Comparison of ENCODE assay signal across 8 mouse cellular contexts in the genomic region with DNA sequence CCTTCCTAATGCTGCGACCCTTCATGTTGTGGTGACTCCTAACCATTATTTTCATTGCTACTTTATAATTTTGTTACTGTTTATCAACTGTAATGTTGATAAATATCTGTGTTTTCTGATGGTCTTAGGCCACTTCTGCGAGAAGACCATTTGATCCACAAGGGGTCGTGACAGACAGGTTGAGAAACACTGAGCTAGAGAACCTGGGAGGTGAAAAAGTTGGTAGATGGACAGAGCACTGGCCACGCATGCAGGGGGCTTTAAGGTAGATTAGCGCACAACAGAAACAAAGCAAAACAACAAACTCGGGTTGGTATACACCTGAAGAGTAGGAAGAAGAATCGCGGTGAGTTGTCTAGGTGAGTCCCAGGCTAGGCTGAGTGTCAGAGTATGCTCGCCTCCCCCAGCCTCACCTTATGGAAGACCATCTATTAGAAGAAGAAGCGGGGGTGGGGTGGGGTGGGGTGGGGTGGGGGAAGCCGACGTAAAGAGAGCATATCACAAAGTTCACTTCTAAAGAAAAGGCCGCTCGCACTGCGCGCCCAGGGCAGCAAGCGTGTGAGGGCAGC. TPM values are rescaled to one million over a fixed set of nuclear protein-coding genes. Genes with fewer than 3 reads are reported as not detected.
DNase-seq lines count a peak whose midpoint lies in the region; ATAC-seq lines count a peak whose summit lies in the region.

No protein-coding gene starts in this region.

- no peaks in the 10 kb centered on the region for H3K9me3 ChIP-seq in megakaryocyte, embryonic 14.5 days
- no peaks in the 10 kb centered on the region for H3K9me3 ChIP-seq in limb, embryonic 10.5 days (replicated peaks)

- WGBS in limb, embryonic 10.5 days, result 8% methylated on average over 17 of the region's 17 CpGs

- H3K36me3 ChIP-seq in megakaryocyte, embryonic 14.5 days (replicated peaks; ENCODE audit: low read length), result no peaks in the 10 kb centered on the region
- no peaks in the 10 kb centered on the region for H3K36me3 ChIP-seq in limb, embryonic 10.5 days

- peak overlapping the region; percentile 91 for H3K4me3 ChIP-seq in megakaryocyte, embryonic 14.5 days (replicated peaks)
- H3K4me3 ChIP-seq in limb, embryonic 10.5 days, result peak overlapping the region; percentile 92

- ATAC-seq in megakaryocyte, adult 5-6 weeks (ENCODE audit: poor library complexity, severe bottlenecking), result no peak

- H3K27ac ChIP-seq in limb, embryonic 10.5 days, result peak overlapping the region; percentile 95

- DNase-seq in cerebellum, adult 18-20 months, result peak; percentile 6 to 25
- DNase-seq in cerebellum, adult 8-10 months, result no peak
- DNase-seq in limb, embryonic 10.5 days (ENCODE audit: low spot score), result no peak
- DNase-seq in retina, embryonic 14.5 days (ENCODE audit: low spot score), result peak; percentile 51
- no peak for DNase-seq in T-cell, adult 2 months (ENCODE audit: low spot score)
- no peak for DNase-seq in frontal cortex, postnatal 25 days (ENCODE audit: low spot score in 2 of 2)

- peaks cover 78% of the 10 kb centered on the region for H3K27me3 ChIP-seq in megakaryocyte, embryonic 14.5 days (replicated peaks)
- H3K27me3 ChIP-seq in limb, embryonic 10.5 days (ENCODE audit: low read depth, poor library complexity, severe bottlenecking), result no peaks in the 10 kb centered on the region; the same call in 1 of the 2 replicates

- peaks cover 31% of the 10 kb centered on the region for H3K4me1 ChIP-seq in megakaryocyte, embryonic 14.5 days
- H3K4me1 ChIP-seq in limb, embryonic 10.5 days, result peaks cover 19% of the 10 kb centered on the region

RNA-seq across cellular contexts. Expression of a gene that starts 0.5 kb away (rescaled TPM):
- polyA plus RNA-seq in megakaryocyte, embryonic 14.5 days (2012; ENCODE audit: insufficient read depth, low replicate concordance), result not detected in 2 replicates
- 0.14 and 0.47 TPM in 2 replicates for total RNA-seq in megakaryocyte, adult 5-6 weeks (2015)
- 0.53 TPM in 1 of 2 replicates, not detected in the other for total RNA-seq in megakaryocyte, adult 5-6 weeks (2017)
- 7.8 and 9.4 TPM in 2 replicates for polyA plus RNA-seq in limb, embryonic 10.5 days (2016; fragmentation: Nextera tagmentation; extraction: Ambion mirVana)

RNA-seq across cellular contexts. Expression of a gene that starts 42.0 kb away (rescaled TPM):
- polyA plus RNA-seq in megakaryocyte, embryonic 14.5 days (2012; ENCODE audit: insufficient read depth, low replicate concordance), result 70.7 and 71.0 TPM in 2 replicates
- total RNA-seq in megakaryocyte, adult 5-6 weeks (2015), result 11.0 and 13.9 TPM in 2 replicates
- total RNA-seq in megakaryocyte, adult 5-6 weeks (2017), result 59.7 and 75.3 TPM in 2 replicates
- polyA plus RNA-seq in limb, embryonic 10.5 days (2016; fragmentation: Nextera tagmentation; extraction: Ambion mirVana), result 357 and 401 TPM in 2 replicates

Comparison
In these comparisons a context has a peak if more than half of its experiments do, and no peak if none do; other contexts are left out.
1. DNase-seq: peak in cerebellum, adult 18-20 months (2 of 2) and retina, embryonic 14.5 days (single experiment); none in cerebellum, adult 8-10 months (single experiment), limb, embryonic 10.5 days (single experiment), T-cell, adult 2 months (single experiment) and frontal cortex, postnatal 25 days (0 of 2).